Mouse (Mus musculus): ENCODE measurements around the gene Fpgs. TPM values are rescaled to one million over a fixed set of nuclear protein-coding genes. Genes with fewer than 3 reads are reported as not detected.
A peak's percentile ranks its signal among the peaks of the same experiment; 100 is the strongest.

Fpgs gene
- total and polyA plus RNA-seq, 2 experiments from 2014 or later, result 22.0 to 31.5 TPM

DNA sequence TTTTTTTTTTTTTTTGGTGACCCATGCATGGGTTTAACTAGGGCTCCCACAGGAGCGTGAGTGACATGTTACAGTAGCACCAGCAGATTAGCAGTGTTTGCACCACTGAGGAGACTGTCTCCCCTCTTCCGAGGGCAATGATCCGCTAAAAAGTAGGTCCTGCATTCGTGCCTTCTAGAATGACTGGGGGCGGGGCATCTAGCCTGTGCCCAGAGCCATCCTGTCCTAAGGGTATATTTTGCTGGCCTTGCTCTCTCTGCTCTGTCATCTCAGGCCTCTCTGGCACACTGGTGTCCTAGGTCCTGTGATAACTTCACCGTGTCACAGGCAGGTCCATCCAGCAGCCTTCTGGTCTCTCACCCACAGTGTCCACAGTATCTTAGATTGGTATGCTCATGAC is 4.3 kb downstream of the Fpgs start:
- Histone ChIP-seq H3K9me3 (ENCODE audit: low read length) (no peaks in the 10 kb centered on the region), H3K4me1 (ENCODE audit: insufficient read depth) (no peaks in the 10 kb centered on the region), H3K9ac (no peak overlapping the region), H3K27me3 (ENCODE audit: insufficient read depth, low read length) (no peaks in the 10 kb centered on the region), H3K27ac (ENCODE audit: low read depth, low read length) (no peak overlapping the region), H3K4me2 (ENCODE audit: low read depth) (no peak overlapping the region), H3K36me3 (ENCODE audit: insufficient read depth) (peaks cover 18% of the 10 kb centered on the region), H3K4me3 (ENCODE audit: low read depth, low read length) (no peak overlapping the region)
- DNase-seq (no peak), ATAC-seq (no peak)
- no peak for TF ChIP-seq CTCF (IDR thresholded peaks at IDR 0.05; ENCODE audit: low read depth)
- WGBS, result 86% methylated on average over 6 of the region's 6 CpGs

DNA sequence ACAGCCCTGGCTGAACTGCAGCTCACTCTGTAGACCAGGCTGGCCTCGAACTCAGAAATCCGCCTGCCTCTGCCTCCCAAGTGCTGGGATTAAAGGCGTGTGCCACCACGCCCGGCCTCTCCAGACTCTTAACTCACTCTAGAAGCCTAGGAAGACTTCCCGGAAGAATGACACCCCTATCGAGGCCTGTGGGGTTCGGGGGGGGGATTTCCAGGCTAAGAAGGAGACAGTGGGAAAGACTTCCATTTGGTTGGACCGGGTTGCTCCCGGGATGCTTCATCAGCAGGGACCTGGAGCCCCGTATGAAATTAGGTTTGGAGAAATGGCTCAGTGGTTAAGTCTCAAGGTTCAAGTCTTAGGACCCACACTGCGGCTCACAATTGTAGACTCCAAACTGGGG is 9.3 kb downstream of the Fpgs start:
- WGBS, result 87% methylated on average over 12 of the region's 12 CpGs
- peak overlapping the region; percentile 85 for H3K4me2 ChIP-seq (ENCODE audit: low read depth)
- peak overlapping the region; percentile 87 for H3K9ac ChIP-seq
- H3K27me3 ChIP-seq (ENCODE audit: insufficient read depth, low read length), result no peaks in the 10 kb centered on the region
- H3K36me3 ChIP-seq (ENCODE audit: insufficient read depth), result no peaks in the 10 kb centered on the region
- H3K4me1 ChIP-seq (ENCODE audit: insufficient read depth), result peaks cover 7% of the 10 kb centered on the region; the same call in 1 of the 2 replicates
- H3K9me3 ChIP-seq (ENCODE audit: low read length), result no peaks in the 10 kb centered on the region
- DNase-seq (no peak), ATAC-seq (no peak)
- TF ChIP-seq CTCF (IDR thresholded peaks at IDR 0.05; ENCODE audit: low read depth), result no peak
- peak overlapping the region; percentile 70 for H3K27ac ChIP-seq (ENCODE audit: low read depth, low read length)
- H3K4me3 ChIP-seq (ENCODE audit: low read depth, low read length), result peak overlapping the region; percentile 87

DNA sequence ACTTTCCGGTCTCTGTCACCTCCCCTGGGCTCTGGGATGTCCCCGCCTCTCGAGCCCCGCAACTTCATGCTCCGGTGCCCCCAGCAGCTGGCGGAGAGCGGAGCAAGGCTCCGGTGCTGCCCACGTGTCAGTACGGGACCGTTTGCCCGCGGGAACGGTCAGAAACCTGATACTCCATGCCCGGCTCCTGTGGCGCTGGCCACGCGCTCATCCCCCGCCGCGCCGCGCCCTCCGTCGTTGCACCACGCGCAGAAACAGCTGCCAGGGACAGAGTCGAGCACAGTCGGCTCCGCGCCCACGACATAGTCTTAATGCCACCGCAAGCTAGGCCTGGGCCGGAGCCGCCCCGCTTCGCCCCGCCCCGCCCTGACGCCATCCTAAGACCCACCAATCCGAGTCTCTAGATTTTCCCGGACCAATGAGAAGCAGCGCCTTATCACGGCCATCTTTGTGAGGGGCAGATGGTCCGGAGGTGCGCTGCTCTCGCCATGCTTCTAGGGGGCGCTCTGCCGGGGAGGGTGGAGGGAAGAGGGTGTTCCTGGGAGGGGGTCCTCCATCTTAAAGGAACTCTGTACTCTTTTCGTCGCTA is 10.0 kb downstream of the Fpgs start:
- peak overlapping the region; percentile 87 for H3K9ac ChIP-seq
- H3K27ac ChIP-seq (ENCODE audit: low read depth, low read length), result peak overlapping the region; percentile 80
- DNase-seq (peak; percentile 98), ATAC-seq (peak; percentile 99)
- H3K9me3 ChIP-seq (ENCODE audit: low read length), result no peaks in the 10 kb centered on the region
- H3K36me3 ChIP-seq (ENCODE audit: insufficient read depth), result no peaks in the 10 kb centered on the region
- H3K4me1 ChIP-seq (ENCODE audit: insufficient read depth), result peaks cover 7% of the 10 kb centered on the region; the same call in 1 of the 2 replicates
- no peaks in the 10 kb centered on the region for H3K27me3 ChIP-seq (ENCODE audit: insufficient read depth, low read length)
- H3K4me2 ChIP-seq (ENCODE audit: low read depth), result peak overlapping the region; percentile 85
- WGBS, result 0% methylated on average over 51 of the region's 51 CpGs
- TF ChIP-seq CTCF (IDR thresholded peaks at IDR 0.05; ENCODE audit: low read depth), result peak; percentile 87
- H3K4me3 ChIP-seq (ENCODE audit: low read depth, low read length), result peak overlapping the region; percentile 87

DNA sequence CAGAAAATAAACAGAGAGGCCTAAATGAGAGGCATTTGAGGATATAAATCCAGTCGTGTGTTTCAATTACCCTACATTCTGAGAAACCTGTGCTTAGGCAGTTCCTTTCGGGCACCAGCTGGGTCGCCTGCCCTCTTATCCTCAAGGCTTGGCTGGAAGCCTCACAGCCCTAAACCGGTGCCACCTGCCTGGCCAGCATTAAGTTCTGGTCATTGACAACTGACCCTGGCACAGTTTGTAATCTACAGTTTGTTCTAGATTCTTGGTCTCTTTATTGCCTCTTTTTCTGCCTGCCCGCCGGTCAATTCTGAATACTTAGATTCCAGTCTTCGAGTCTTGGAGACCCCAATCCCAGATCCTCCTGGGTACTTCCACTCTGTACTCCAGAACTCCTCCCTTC is 10.7 kb downstream of the Fpgs start:
- no peaks in the 10 kb centered on the region for H3K9me3 ChIP-seq (ENCODE audit: low read length)
- ATAC-seq (no peak), DNase-seq (peak; percentile 6)
- H3K36me3 ChIP-seq (ENCODE audit: insufficient read depth), result 0 out of 2 replicates have a peak, but pooled peaks cover 1% of the 10 kb centered on the region
- H3K4me2 ChIP-seq (ENCODE audit: low read depth), result peak overlapping the region; percentile 85
- no peak overlapping the region for H3K27ac ChIP-seq (ENCODE audit: low read depth, low read length)
- WGBS, result 15% methylated on average over 7 of the region's 7 CpGs
- peak overlapping the region; percentile 87 for H3K9ac ChIP-seq
- no peaks in the 10 kb centered on the region for H3K27me3 ChIP-seq (ENCODE audit: insufficient read depth, low read length)
- peaks cover 7% of the 10 kb centered on the region; the same call in 1 of the 2 replicates for H3K4me1 ChIP-seq (ENCODE audit: insufficient read depth)
- peak overlapping the region; percentile 87 for H3K4me3 ChIP-seq (ENCODE audit: low read depth, low read length)
- TF ChIP-seq CTCF (IDR thresholded peaks at IDR 0.05; ENCODE audit: low read depth), result no peak

DNA sequence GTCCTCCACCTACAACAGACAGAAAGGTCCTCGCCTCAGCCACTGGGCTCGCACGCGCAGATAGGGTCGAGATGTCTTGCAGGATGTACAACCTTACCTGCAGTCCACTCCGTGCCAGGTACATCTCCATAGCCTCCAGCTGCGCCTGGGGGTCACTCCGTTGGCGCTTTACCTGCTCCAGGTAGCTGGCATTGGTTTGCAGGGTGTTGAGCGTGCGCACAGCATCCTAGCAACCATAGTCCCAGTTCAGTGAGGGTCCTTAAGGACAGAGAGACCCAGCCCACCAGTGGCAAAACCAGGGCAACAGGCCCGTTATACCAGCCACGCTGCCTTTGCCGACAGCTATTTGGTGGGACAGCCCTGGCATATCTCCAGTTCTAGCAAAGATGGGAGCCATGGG is 11.4 kb downstream of the Fpgs start:
- TF ChIP-seq CTCF (IDR thresholded peaks at IDR 0.05; ENCODE audit: low read depth), result no peak
- Histone ChIP-seq H3K4me2 (ENCODE audit: low read depth) (peak overlapping the region; percentile 85; the same call in 1 of the 2 replicates), H3K4me3 (ENCODE audit: low read depth, low read length) (no peak overlapping the region)

DNA sequence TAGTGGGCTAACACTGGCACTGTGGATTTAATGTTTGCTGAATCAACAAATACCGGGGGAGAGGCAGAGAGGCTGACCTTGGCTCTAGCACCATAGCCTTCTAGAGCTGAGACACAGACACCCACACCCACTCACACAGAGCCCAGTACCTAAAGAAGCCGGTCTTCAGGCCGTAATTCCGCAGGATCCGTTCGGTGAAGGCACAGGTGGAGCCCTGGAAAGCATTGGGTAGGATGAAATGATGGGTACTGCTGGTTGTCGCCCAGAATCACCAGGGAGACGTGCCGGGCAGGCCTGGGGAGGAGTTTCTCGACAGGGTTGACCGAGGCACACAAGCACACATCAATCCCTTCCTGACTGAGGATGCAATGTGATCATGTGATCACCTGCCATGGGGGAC is 12.9 kb downstream of the Fpgs start:
- Histone ChIP-seq H3K4me1 (ENCODE audit: insufficient read depth) (peaks cover 7% of the 10 kb centered on the region; the same call in 1 of the 2 replicates), H3K9ac (no peak overlapping the region), H3K36me3 (ENCODE audit: insufficient read depth) (peaks cover 23% of the 10 kb centered on the region), H3K4me3 (ENCODE audit: low read depth, low read length) (no peak overlapping the region), H3K27ac (ENCODE audit: low read depth, low read length) (no peak overlapping the region), H3K27me3 (ENCODE audit: insufficient read depth, low read length) (no peaks in the 10 kb centered on the region), H3K4me2 (ENCODE audit: low read depth) (no peak overlapping the region), H3K9me3 (ENCODE audit: low read length) (no peaks in the 10 kb centered on the region)
- no peak for DNase-seq
- ATAC-seq, result no peak
- no peak for TF ChIP-seq CTCF (IDR thresholded peaks at IDR 0.05; ENCODE audit: low read depth)
- 91% methylated on average over 11 of the region's 11 CpGs for WGBS

More for the DNA sequence above, 11.4 kb downstream of the Fpgs start:
- no peak overlapping the region for H3K27ac ChIP-seq (ENCODE audit: low read depth, low read length)
- H3K27me3 ChIP-seq (ENCODE audit: insufficient read depth, low read length), result no peaks in the 10 kb centered on the region
- H3K4me1 ChIP-seq (ENCODE audit: insufficient read depth), result peaks cover 7% of the 10 kb centered on the region; the same call in 1 of the 2 replicates
- no peak overlapping the region for H3K9ac ChIP-seq
- no peak for ATAC-seq
- H3K36me3 ChIP-seq (ENCODE audit: insufficient read depth), result peaks cover 9% of the 10 kb centered on the region
- 91% methylated on average over 14 of the region's 14 CpGs for WGBS
- no peaks in the 10 kb centered on the region for H3K9me3 ChIP-seq (ENCODE audit: low read length)
- no peak for DNase-seq

DNA sequence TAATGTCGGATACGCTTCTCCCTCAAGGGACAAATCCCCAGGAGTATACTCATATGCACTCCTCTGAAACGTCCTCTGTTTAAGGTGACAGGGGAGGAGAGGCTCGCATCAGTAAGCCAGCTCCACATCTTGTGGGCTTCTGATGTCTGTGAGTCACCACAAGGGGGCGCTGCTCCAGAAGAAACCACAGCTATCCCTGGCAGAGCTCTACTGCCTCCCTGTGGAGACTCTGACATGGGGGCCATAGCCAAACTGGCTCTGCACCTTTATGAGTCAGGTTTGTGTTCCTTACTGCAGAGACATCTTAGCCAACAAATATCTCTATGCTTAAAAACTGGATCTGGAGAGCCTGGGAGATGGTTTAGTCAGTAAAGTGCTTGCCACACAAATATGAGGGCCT is 14.5 kb downstream of the Fpgs start:
- H3K4me1 ChIP-seq (ENCODE audit: insufficient read depth), result peaks cover 7% of the 10 kb centered on the region; the same call in 1 of the 2 replicates
- 0 out of 2 replicates have a peak overlapping the region, but pooled peaks have one; percentile 6 for H3K27ac ChIP-seq (ENCODE audit: low read depth, low read length)
- WGBS, result 23% methylated on average over 5 of the region's 5 CpGs
- peaks cover 39% of the 10 kb centered on the region for H3K36me3 ChIP-seq (ENCODE audit: insufficient read depth)
- H3K4me3 ChIP-seq (ENCODE audit: low read depth, low read length), result no peak overlapping the region
- H3K9ac ChIP-seq, result no peak overlapping the region
- H3K4me2 ChIP-seq (ENCODE audit: low read depth), result no peak overlapping the region
- no peaks in the 10 kb centered on the region for H3K27me3 ChIP-seq (ENCODE audit: insufficient read depth, low read length)
- DNase-seq, result peak; percentile 89
- peak; percentile 28 for ATAC-seq
- H3K9me3 ChIP-seq (ENCODE audit: low read length), result no peaks in the 10 kb centered on the region
- TF ChIP-seq CTCF (IDR thresholded peaks at IDR 0.05; ENCODE audit: low read depth), result peak; percentile 100

Data from forebrain, postnatal 0 days (tissue).